Mouse (Mus musculus): ENCODE results near the gene Cep78. TPM values are rescaled to one million over a fixed set of nuclear protein-coding genes. Genes with fewer than 3 reads are reported as not detected.

The Cep78 gene
- total and polyA plus RNA-seq, 2 experiments from 2014 or later, result 20.1 to 22.4 TPM

DNA sequence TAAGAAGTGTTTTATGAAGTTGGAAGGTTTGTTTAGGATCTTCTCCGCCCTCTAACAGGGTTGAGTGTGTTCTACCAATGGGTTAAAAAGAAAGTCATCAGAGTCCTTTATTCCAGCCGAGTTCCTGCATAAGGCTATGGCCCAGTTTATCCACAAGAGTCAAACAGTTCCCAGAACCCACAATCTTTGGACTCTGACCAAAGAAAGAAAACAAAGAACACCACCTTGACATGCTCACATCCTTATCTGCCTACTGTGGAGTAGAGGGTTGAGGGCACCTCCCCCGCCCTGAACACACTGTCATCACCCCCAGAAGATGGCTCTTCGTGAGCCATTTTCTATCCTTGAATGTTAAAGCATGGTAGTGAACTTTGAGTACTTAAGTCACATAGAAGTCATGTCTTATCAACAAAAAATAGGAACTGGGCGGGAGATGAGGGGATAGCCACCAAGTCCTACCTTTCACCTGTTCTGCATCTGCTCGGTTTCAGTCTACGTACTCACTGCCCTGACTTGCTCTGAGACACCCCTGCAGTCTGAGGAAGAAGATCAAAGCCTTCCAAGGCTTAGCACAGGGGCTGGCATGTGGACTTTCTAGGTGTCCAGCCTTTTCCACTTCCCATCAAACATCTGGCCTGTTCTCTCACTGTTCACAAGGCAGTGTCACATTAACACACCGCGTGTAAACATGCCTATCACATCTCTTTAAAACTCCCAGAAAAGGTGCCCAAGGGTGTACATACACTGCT lies 71.4 kb downstream of the Cep78 start:
- H3K9ac ChIP-seq (replicated peaks; ENCODE audit: low read length, poor library complexity, severe bottlenecking), result no peak overlapping the region
- no peaks in the 10 kb centered on the region for H3K4me1 ChIP-seq (ENCODE audit: insufficient read depth, low read length)
- no peaks in the 10 kb centered on the region for H3K9me3 ChIP-seq (ENCODE audit: low read length)
- H3K4me3 ChIP-seq (ENCODE audit: low read depth, low read length), result no peak overlapping the region
- ATAC-seq (ENCODE audit: low FRiP score) (no peak), DNase-seq (ENCODE audit: low spot score) (no peak)
- 0 out of 2 replicates have a peak, but pooled peaks cover 3% of the 10 kb centered on the region for H3K36me3 ChIP-seq (ENCODE audit: insufficient read depth, low read length)
- 95% methylated on average over 9 of the region's 9 CpGs for WGBS
- no peak overlapping the region for H3K4me2 ChIP-seq (ENCODE audit: low read depth, low read length, poor library complexity, severe bottlenecking)
- no peaks in the 10 kb centered on the region for H3K27me3 ChIP-seq (ENCODE audit: insufficient read depth, low read length)
- no peak for TF ChIP-seq CTCF (IDR thresholded peaks at IDR 0.05)
- no peak overlapping the region for H3K27ac ChIP-seq (ENCODE audit: low read depth, low read length)

DNA sequence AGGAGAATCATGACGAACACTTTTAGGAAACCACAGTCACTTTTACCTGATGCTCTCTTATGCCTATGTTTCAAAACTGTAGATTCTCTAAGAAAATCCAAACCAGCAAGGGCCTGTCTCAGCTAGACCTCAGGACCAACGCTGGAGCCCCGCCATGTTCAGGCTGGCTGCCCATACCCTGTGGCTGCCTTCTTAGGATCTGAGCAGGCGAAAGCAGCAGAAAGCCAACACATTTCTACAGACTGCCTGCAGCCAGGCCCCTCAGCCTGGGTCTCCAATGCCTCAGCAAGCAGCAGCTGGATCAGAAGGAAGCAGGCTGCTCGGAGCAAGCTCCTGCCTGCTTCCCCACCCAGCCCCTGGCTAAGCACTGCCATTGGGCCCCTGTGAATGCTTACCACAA lies 73.3 kb downstream of the Cep78 start:
- Histone ChIP-seq H3K36me3 (ENCODE audit: insufficient read depth, low read length) (no peaks in the 10 kb centered on the region), H3K27me3 (ENCODE audit: insufficient read depth, low read length) (no peaks in the 10 kb centered on the region), H3K9me3 (ENCODE audit: low read length) (no peaks in the 10 kb centered on the region), H3K4me2 (ENCODE audit: low read depth, low read length, poor library complexity, severe bottlenecking) (no peak overlapping the region), H3K4me3 (ENCODE audit: low read depth, low read length) (no peak overlapping the region), H3K9ac (replicated peaks; ENCODE audit: low read length, poor library complexity, severe bottlenecking) (no peak overlapping the region), H3K4me1 (ENCODE audit: insufficient read depth, low read length) (no peaks in the 10 kb centered on the region), H3K27ac (ENCODE audit: low read depth, low read length) (no peak overlapping the region)
- TF ChIP-seq CTCF (IDR thresholded peaks at IDR 0.05), result no peak
- no peak for DNase-seq (ENCODE audit: low spot score)
- ATAC-seq (ENCODE audit: low FRiP score), result no peak
- WGBS, result 93% methylated on average over 5 of the region's 5 CpGs

DNA sequence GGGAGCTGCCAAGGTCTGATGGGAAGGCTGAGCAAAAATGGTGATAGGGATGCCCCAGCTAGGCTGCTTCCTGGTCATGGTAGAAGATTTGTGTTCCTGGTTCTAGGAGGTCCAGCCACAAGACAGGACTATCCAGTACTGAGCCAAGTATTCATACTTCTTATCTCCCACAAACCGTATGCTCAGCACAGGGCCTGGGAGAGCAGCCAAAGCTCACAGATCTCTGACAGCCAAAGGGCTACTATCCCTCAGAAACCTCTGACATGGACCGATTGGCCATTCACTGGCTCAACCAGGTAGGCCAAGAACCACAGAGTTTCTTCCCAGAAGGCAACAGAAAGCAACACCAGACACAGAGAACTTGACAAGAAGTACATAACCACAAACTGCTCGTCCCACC lies 73.8 kb downstream of the Cep78 start:
- Histone ChIP-seq H3K27ac (ENCODE audit: low read depth, low read length) (no peak overlapping the region), H3K36me3 (ENCODE audit: insufficient read depth, low read length) (no peaks in the 10 kb centered on the region), H3K4me3 (ENCODE audit: low read depth, low read length) (no peak overlapping the region), H3K9ac (replicated peaks; ENCODE audit: low read length, poor library complexity, severe bottlenecking) (no peak overlapping the region), H3K4me2 (ENCODE audit: low read depth, low read length, poor library complexity, severe bottlenecking) (no peak overlapping the region), H3K9me3 (ENCODE audit: low read length) (no peaks in the 10 kb centered on the region), H3K4me1 (ENCODE audit: insufficient read depth, low read length) (no peaks in the 10 kb centered on the region), H3K27me3 (ENCODE audit: insufficient read depth, low read length) (no peaks in the 10 kb centered on the region)
- no peak for ATAC-seq (ENCODE audit: low FRiP score)
- DNase-seq (ENCODE audit: low spot score), result no peak
- no peak for TF ChIP-seq CTCF (IDR thresholded peaks at IDR 0.05)
- WGBS, result 82% methylated on average over 3 of the region's 3 CpGs

DNA sequence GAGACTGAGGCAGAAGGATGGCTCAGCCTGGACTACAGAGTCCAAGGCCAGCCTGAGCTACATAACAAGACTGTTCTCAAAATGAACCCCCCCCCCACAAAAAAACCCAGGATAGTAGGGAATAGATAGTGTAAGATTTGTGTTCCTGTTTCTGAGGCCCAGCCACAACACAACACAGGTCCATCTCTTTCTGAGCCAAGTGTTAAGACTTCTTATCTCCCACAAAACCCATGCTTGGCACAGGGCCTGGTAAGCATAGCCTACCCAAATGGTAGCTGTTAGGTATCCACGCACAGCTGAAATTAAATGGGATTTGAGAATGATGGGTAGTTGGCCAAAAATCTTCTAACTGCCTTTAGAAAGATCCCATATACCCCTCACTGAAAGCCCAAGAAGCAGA lies 74.3 kb downstream of the Cep78 start:
- no peak for ATAC-seq (ENCODE audit: low FRiP score)
- Histone ChIP-seq H3K27ac (ENCODE audit: low read depth, low read length) (no peak overlapping the region), H3K9me3 (ENCODE audit: low read length) (no peaks in the 10 kb centered on the region), H3K4me3 (ENCODE audit: low read depth, low read length) (no peak overlapping the region), H3K9ac (replicated peaks; ENCODE audit: low read length, poor library complexity, severe bottlenecking) (no peak overlapping the region), H3K36me3 (ENCODE audit: insufficient read depth, low read length) (no peaks in the 10 kb centered on the region), H3K27me3 (ENCODE audit: insufficient read depth, low read length) (no peaks in the 10 kb centered on the region), H3K4me2 (ENCODE audit: low read depth, low read length, poor library complexity, severe bottlenecking) (no peak overlapping the region), H3K4me1 (ENCODE audit: insufficient read depth, low read length) (no peaks in the 10 kb centered on the region)
- no peak for TF ChIP-seq CTCF (IDR thresholded peaks at IDR 0.05)
- WGBS, result 76% methylated on average over 1 of the region's 1 CpGs
- no peak for DNase-seq (ENCODE audit: low spot score)

DNA sequence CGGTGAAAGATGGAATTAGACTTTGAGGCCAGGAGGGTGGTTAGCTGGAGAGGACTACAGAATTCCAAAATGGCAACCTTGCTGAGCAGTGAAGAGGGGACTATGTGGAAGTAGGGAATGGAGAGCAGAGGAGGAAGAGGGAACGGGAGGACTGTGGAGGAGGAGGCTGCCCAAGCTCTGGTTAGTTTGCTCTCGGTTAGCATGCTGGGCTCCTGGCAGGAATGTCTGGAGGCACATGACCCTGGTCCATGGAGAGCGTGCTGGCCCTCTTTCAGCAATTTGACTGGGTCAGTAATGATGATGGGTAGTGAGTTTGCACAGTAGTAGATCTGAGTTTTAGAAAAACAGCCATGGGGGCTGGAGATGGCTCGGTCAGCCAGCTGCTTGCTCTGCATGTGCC lies 76.8 kb downstream of the Cep78 start:
- ATAC-seq (ENCODE audit: low FRiP score), result no peak
- no peaks in the 10 kb centered on the region for H3K36me3 ChIP-seq (ENCODE audit: insufficient read depth, low read length)
- DNase-seq (ENCODE audit: low spot score), result no peak
- no peak overlapping the region for H3K9ac ChIP-seq (replicated peaks; ENCODE audit: low read length, poor library complexity, severe bottlenecking)
- H3K27ac ChIP-seq (ENCODE audit: low read depth, low read length), result no peak overlapping the region
- no peak overlapping the region for H3K4me2 ChIP-seq (ENCODE audit: low read depth, low read length, poor library complexity, severe bottlenecking)
- no peaks in the 10 kb centered on the region for H3K4me1 ChIP-seq (ENCODE audit: insufficient read depth, low read length)
- H3K9me3 ChIP-seq (ENCODE audit: low read length), result no peaks in the 10 kb centered on the region
- no peaks in the 10 kb centered on the region for H3K27me3 ChIP-seq (ENCODE audit: insufficient read depth, low read length)
- WGBS, result 85% methylated on average over 5 of the region's 5 CpGs
- no peak overlapping the region for H3K4me3 ChIP-seq (ENCODE audit: low read depth, low read length)
- TF ChIP-seq CTCF (IDR thresholded peaks at IDR 0.05), result no peak

Other genes starting within 250 kb of the Cep78 start
- 97.3 and 106 TPM in 2 replicates for gene Psat1, start 37.7 kb downstream of the Cep78 start, total RNA-seq (2014; rRNA removed)
- gene Psat1, start 37.7 kb downstream of the Cep78 start, polyA plus RNA-seq (2015; fragmentation: Nextera tagmentation; extraction: Ambion mirVana), result 68.0 and 76.3 TPM in 2 replicates
- gene Gnaq, start 147.8 kb upstream of the Cep78 start, total RNA-seq (2014; rRNA removed), result 120 and 154 TPM in 2 replicates
- 81.6 and 89.3 TPM in 2 replicates for gene Gnaq, start 147.8 kb upstream of the Cep78 start, polyA plus RNA-seq (2015; fragmentation: Nextera tagmentation; extraction: Ambion mirVana)